Mouse (Mus musculus): ENCODE measurements around the gene Acot8. TPM values are rescaled to one million over a fixed set of nuclear protein-coding genes. Genes with fewer than 3 reads are reported as not detected.

Gene Acot8
- total RNA-seq (2023) = 33.9 TPM

DNA sequence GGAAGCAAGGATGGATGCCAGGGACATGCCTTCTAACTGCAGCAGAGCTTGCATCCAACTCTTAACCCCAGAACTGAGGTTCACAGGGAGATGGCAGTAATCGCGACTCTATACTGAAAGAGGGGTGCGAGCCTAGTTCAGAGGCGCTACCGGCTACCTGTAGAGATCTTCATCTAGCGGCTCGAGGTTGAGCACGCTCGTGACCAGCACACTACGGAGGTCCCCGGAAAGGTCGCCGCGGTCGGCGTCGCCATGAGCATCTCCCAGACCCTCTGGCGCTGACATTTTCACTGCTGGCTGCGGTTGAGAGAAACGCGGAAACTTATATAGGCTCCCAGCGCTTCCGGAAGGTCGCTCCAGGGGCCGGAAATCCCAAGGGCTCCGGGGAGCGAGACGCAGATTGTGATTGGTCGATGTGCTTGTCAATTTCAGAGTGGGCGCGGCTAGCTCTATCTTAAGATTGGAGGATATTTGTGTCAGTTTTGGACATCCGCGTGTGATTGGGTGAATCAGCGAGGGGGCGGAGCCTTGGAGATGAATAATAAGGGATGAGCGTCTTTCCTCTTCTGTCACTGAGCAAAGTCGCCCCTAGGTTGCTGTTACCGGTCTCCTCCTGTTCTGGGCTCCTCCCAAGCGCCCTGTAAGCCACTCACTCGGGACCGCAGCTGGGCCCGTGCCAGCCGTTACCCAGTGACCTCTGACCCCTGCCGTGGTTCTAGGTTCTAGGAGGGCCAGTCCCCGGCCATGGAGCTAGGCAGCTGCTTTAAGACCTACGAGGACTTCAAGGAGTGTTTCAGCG, at the start of gene Acot8, which contains the start of gene Zswim3:
Gene Acot8, minus strand, starts transcription at position 350 of the 799 bp plus-strand sequence.
Gene Zswim3, plus strand, starts transcription at position 566 of the 799 bp plus-strand sequence.

DNA sequence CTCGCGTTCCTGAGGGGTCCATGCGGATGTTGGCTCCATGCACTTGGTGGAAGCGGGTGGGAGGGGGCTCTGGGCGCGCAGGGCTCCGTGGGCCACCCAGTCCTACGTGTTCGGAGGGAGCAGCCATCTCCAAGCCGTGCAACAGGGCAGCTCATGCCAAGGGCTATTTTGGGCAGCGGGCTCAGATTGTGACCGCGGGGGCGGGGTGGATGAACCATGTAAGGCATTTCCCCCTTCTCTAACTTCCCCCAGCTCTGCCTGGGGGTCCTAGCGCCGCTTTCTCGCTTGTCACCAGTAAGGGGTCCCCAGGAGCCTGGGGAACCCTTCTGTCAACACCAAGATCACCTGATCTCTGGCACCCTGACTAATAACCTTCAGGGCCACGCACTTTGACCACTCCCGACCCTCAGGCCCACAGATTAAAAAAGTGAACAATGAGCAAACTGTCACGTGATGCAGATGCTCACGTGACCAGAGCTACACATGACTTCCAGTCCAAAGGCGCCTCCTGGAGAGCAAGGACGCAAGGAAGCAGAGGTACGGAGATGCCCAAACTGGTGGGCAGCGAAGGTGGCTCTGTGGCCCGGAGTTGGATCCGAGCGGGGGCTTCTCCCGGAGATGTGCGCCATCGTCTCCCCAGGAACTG, 28.8 kb upstream of the Acot8 start, which contains the start of gene Neurl2:
Gene Neurl2, minus strand, starts transcription at position 143 of the 646 bp plus-strand sequence.

DNA sequence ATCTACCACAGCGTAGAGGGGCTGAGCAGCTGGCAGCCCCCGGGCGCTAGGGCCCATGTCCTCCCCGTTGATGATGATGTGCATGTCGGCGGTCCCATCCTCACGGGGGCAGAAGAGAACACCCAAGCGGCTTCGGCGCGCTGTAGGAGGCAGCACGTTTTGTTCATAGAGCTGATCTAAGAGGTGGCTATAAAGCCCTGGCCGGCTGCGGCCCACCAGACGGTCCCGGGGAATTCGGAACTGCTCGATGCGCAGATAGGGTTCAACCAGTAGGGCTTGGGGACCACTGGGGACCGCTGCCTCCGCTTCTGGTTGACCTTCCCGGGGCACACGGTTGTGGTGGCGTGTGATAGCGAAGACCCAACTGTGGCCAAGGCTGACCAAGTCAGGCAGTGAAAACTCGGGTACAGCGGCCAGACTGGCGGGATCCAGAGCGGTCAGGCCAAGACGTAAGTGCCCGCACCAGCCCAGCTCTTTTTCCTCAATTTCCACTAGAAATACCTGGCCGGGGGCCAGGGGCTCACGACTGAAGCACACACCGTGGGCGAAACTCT, 28.1 kb upstream of the Acot8 start, which contains the start of gene Ctsa:
Gene Ctsa, plus strand, starts transcription at position 126 of the 554 bp plus-strand sequence.

DNA sequence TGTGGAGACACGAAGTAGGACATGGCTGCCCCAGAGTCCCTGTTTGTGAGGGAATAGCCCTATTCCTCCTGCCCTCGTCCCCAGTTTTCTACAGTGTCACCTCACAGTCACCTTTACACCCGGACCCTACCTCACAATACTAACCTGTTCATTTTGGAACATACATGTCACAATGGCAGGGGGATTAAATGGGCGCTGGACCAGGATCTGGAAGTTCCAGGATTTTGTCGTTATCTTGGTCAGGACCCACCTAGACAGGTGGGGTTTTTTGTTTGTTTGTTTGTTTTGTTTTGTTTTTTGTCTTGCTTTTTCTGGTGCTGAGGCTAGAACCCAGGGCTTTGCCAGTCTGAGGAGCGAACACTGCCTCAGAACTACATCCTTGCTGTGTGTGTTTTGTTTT, 23.8 kb upstream of the Acot8 start, which contains the start of gene Spata25:
Gene Spata25, minus strand, starts transcription at position 101 of the 400 bp plus-strand sequence.

DNA sequence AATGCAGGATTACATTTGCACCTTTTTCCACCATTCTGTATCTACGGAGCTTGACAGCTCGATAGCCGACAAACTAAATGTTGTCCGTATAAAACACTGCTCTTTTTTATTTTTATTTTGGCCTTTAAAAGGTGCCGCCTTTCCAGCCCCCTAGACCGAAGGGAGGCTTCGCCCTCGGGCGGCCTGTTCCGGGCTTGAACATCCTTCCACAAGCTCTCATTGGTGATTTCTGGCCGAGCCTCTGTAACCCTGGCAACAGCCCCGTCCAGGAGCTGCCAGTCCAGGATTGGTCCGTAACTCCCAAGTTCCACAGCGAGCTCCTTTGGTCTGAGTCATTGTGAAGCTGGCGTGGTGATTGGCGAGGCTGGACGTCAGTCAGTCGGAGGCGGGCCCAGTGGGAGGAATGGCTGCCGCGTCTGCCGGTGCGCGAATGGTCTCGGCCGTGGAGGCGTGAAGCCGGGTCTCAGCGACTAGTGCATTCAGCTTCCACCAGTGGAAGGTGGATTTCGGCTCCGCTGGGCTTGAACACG, 18.0 kb upstream of the Acot8 start, which contains the start of gene Zswim1:
Gene Zswim1, plus strand, starts transcription at position 51 of the 530 bp plus-strand sequence.

DNA sequence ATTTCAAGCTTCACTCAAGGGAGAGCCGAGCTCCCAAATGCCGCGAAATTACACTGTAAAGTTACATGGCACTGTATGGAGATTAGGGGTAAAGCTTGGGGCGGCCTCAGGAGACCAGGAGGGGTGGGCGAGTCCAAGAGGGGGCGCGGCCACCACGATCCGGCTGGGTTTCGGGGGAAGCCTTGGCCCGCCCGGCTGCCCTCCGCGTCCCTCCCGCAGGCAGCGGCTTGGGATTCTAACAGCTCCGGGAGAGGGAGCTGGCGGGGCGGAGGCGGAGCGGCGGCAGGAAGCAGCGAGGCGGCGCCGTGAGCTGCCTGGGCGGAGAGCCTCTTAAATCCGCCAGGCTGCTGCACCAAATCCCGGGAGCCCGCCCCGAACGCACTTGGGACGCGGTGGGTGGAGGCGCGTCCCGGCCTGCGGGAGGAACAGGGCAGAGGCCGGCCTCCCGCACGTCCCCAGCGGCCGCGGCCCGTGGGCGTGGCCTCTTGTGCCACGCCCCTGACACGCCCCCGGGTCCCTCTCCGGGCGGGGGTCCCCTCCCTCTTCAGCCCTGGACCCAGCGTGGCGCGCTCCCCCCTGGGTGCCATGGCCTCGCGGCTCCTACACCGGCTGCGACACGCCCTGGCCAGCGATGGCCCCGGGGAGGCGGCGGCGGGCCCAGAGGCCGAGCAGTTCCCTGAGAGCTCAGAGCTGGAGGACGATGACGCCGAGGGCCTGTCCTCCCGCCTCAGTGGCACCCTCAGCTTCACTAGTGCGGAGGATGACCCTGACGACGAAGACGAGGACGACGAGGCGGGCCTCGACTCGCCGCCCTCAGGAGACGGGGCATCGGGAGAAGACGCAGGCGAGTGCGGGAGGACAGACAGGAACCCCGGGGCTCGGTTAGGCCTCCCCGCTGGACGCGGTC, 18.9 kb downstream of the Acot8 start, which contains the start of gene Snx21:
Gene Snx21, plus strand, starts transcription at position 343 of the 907 bp plus-strand sequence.

DNA sequence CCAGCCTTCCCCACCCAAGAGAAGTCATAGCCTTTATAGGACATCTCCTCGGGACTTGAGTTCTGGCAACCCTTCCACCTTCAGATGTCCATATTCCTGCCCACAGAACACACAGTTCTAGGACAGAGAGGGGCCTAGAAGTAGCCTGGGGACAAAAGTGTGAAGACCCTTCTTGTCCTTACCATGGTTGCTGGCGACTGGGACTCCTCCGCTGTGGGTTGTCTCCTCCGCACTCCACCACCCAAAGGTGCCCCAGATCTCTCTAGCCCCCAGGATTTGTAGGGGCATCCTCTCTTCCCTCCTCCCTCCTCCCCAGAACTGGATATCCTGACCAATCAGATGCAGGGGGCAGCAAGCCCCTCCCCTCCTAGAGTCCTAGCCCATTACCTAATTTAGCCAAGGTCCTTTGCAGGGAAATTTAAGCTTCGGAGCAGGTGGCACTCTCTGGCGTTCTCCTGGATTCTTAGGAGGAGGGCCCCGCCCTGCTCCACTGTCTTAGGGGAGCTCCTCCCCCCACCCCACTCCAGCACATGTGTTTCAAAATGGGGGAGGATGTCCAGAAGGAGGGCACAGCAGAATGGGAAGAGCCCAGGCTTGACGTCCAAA, 25.1 kb downstream of the Acot8 start, which contains the start of gene Tnnc2:
Gene Tnnc2, minus strand, starts transcription at position 487 of the 606 bp plus-strand sequence.

DNA sequence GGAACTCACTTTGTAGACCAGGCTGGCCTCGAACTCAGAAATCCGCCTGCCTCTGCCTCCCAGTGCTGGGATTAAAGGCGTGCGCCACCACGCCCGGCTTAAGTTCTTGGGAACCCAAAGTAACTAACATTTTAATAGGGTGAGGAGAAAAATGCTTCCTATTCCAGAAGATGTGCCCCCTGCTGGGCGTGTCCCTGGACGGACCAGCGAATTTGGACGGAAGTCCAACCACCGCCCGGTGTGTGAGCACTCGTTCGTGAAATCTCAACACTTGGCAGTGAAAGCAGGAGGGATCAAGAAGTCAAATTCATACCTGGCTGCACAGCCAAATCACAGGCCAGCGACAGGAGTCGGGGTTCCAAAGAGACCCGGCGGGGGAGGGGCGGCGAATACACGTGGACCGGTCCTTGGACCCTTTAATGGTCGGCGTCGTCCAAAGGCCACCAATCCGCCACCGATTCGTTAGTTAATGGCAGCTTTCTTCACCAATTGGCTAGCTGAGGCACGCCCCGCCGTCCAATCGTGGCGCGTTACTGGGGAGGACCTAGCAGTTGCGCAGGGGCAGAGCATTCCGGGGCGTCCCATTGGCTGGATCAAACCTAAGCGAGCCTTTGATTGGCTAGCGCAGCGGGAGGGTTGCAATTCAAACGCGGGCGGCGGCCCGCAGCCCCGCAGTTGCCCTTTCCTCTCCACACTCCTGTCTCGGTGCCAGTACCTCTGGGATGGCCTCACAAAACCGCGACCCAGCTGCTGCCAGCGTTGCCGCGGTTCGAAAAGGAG, 35.2 kb downstream of the Acot8 start, which contains the start of gene Ube2c:
Gene Ube2c, plus strand, starts transcription at position 641 of the 780 bp plus-strand sequence.

DNA sequence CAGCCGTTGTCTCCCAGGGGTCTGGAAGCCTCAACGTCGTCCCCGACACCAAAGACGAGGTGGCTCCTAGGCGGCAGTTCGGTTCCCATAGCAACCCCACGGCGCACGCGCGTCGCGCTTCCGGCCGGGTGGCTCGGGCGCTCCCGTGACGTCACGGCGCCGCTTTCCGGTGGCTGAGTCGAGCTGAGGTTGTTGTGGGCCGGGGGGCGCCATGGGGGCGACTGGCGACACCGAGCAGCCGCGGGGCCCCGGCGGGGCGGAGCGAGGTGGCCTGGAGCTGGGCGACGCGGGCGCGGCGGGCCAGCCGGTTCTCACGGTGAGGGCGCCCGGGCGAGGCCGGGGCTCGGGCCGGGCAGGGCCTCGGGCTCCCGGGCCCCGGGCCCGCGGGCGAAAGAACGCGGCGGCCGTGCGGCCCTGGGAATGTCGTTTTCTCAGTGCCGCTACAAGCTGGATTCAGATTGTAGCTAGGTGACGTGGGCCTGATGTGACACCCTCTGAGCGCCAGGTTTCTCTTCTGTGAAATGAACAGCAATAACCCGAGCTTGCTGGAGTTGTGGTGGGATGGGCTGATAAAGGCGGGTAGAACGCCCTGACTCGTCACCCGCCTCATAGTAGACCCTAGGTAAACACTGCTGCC, 58.7 kb downstream of the Acot8 start, which contains the start of the genes Wfdc3 and Dnttip1:
Gene Wfdc3, minus strand, starts transcription at position 89 of the 637 bp plus-strand sequence.
Gene Dnttip1, plus strand, starts transcription at position 141 of the 637 bp plus-strand sequence.

Other genes starting within 250 kb of the Acot8 start
- gene Wfdc2, start 242.5 kb downstream of the Acot8 start, total RNA-seq (2023) = not detected
- not detected for gene Spint3, start 231.4 kb downstream of the Acot8 start, total RNA-seq (2023)
- not detected for gene Wfdc6a, start 219.4 kb downstream of the Acot8 start, total RNA-seq (2023)
- gene Eppin, start 211.3 kb downstream of the Acot8 start, total RNA-seq (2023) = not detected
- not detected for gene Wfdc6b, start 191.4 kb downstream of the Acot8 start, total RNA-seq (2023)
- gene Wfdc8, start 191.3 kb downstream of the Acot8 start, total RNA-seq (2023) = not detected
- not detected for gene Wfdc16, start 166.1 kb downstream of the Acot8 start, total RNA-seq (2023)
- gene Wfdc10, start 148.8 kb downstream of the Acot8 start, total RNA-seq (2023) = not detected
- not detected for gene Wfdc9, start 148.3 kb downstream of the Acot8 start, total RNA-seq (2023)
- not detected for gene Wfdc11, start 130.8 kb downstream of the Acot8 start, total RNA-seq (2023)
- not detected for gene Wfdc13, start 119.8 kb downstream of the Acot8 start, total RNA-seq (2023)
- gene Spint4, start 106.4 kb downstream of the Acot8 start, total RNA-seq (2023) = not detected
- not detected for gene Spint5, start 89.6 kb downstream of the Acot8 start, total RNA-seq (2023)
- not detected for gene Wfdc3, start 59.0 kb downstream of the Acot8 start, total RNA-seq (2023)
- 49.4 TPM for gene Dnttip1, start 58.9 kb downstream of the Acot8 start, total RNA-seq (2023)
- 2.8 TPM for gene Ube2c, start 35.0 kb downstream of the Acot8 start, total RNA-seq (2023)
- 1.2 TPM for gene Tnnc2, start 24.9 kb downstream of the Acot8 start, total RNA-seq (2023)
- gene Snx21, start 19.1 kb downstream of the Acot8 start, total RNA-seq (2023) = 0.35 TPM
- gene Zswim3, start 216 bp upstream of the Acot8 start, total RNA-seq (2023) = 2.2 TPM
- 10.8 TPM for gene Zswim1, start 17.8 kb upstream of the Acot8 start, total RNA-seq (2023)
- not detected for gene Spata25, start 23.7 kb upstream of the Acot8 start, total RNA-seq (2023)
- gene Ctsa, start 28.0 kb upstream of the Acot8 start, total RNA-seq (2023) = 103 TPM
- gene Neurl2, start 28.6 kb upstream of the Acot8 start, total RNA-seq (2023) = 0.59 TPM
- 2.6 TPM for gene Pltp, start 52.8 kb upstream of the Acot8 start, total RNA-seq (2023)
- gene Pcif1, start 74.4 kb upstream of the Acot8 start, total RNA-seq (2023) = 144 TPM
- 53.7 TPM for gene Zfp335, start 106.9 kb upstream of the Acot8 start, total RNA-seq (2023)
- 1.6 TPM for gene Mmp9, start 135.9 kb upstream of the Acot8 start, total RNA-seq (2023)
- gene Slc12a5, start 155.9 kb upstream of the Acot8 start, total RNA-seq (2023) = not detected
- 41.4 TPM for gene Ncoa5, start 230.0 kb upstream of the Acot8 start, total RNA-seq (2023)

Measured in CD4-positive naive resting alpha-beta T cell, adult 76 days (primary cell).